Mouse (Mus musculus): ENCODE data around the gene Ak1. TPM values are rescaled to one million over a fixed set of nuclear protein-coding genes. Genes with fewer than 3 reads are reported as not detected.
A peak's percentile ranks its signal among the peaks of the same experiment; 100 is the strongest.

The Ak1 gene
- polyA plus RNA-seq, 1 experiment from 2014 or later: 1.3 TPM

DNA sequence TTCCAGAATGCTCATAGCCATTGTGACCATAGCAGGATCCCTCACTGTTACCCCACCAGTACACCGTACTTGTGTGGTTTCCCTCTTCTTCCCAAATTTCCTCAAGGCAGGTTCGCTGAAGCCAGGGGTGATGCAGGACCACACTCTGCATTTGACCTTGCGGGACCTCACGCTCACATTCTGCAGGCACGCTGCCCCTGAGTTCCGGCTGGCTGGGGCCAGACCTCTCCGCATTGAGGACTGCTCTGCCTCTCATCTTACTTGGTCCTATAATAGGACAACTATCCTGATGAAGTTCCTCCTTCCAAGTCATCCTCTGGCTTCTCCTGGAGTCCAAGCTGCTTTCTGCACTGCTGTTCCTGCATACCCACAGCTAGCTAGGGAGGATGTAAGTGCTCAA is 15.1 kb downstream of the Ak1 start:
- Histone ChIP-seq H3K9ac (replicated peaks) (no peak overlapping the region), H3K4me3 (ENCODE audit: low read depth, low read length) (no peak overlapping the region), H3K36me3 (replicated peaks; ENCODE audit: insufficient read depth, low read length) (no peaks in the 10 kb centered on the region), H3K4me1 (ENCODE audit: insufficient read depth) (peaks cover 5% of the 10 kb centered on the region; the same call in 1 of the 2 replicates), H3K9me3 (ENCODE audit: low read length) (no peaks in the 10 kb centered on the region), H3K4me2 (ENCODE audit: low read depth, low read length) (no peak overlapping the region), H3K27me3 (ENCODE audit: insufficient read depth, low read length) (no peaks in the 10 kb centered on the region), H3K27ac (ENCODE audit: low read depth) (0 out of 2 replicates have a peak overlapping the region, but pooled peaks have one; percentile 75)
- ATAC-seq (no peak), DNase-seq (no peak)
- TF ChIP-seq CTCF (IDR thresholded peaks at IDR 0.05; ENCODE audit: low read depth) (no peak), EP300 (IDR thresholded peaks at IDR 0.05; ENCODE audit: low read depth) (no peak)
- WGBS (ENCODE audit: insufficient replicate concordance): 81% methylated on average over 7 of the region's 7 CpGs

DNA sequence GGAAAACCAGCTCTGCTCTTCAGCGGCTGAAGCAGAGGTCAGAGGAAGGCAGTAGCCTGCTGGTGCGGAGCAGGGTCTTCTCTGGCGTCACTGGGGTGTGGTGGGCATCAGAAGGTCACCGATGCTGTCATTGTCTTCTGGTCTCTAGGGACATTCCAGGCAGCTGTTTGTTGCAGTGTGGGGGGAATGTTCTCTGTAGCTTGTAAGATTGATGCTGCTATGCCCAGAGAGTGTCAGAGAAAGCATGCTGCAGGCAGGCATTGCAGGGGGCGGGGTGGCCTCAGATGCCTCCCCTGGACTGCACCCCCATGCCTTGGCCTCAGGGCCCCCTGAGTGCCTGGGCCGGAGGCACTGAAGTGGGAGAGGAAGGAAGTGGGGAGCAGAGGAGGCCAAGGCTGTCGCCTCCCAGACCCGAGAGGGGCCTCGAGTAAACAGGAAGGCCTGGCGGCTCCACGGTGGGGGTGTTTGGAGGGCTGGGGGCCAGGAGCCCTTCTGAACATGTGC is 16.3 kb downstream of the Ak1 start:
- no peak overlapping the region for H3K4me3 ChIP-seq (ENCODE audit: low read depth, low read length)
- H3K4me1 ChIP-seq (ENCODE audit: insufficient read depth): peaks cover 7% of the 10 kb centered on the region; the same call in 1 of the 2 replicates
- TF ChIP-seq EP300 (IDR thresholded peaks at IDR 0.05; ENCODE audit: low read depth): peak; percentile 49; the same call in 1 of the 2 replicates
- TF ChIP-seq CTCF (IDR thresholded peaks at IDR 0.05; ENCODE audit: low read depth): no peak
- H3K27me3 ChIP-seq (ENCODE audit: insufficient read depth, low read length): no peaks in the 10 kb centered on the region
- 0 out of 2 replicates have a peak overlapping the region, but pooled peaks have one; percentile 4 for H3K9ac ChIP-seq (replicated peaks)
- DNase-seq (peak; percentile 67), ATAC-seq (peak; percentile 85)
- no peaks in the 10 kb centered on the region for H3K36me3 ChIP-seq (replicated peaks; ENCODE audit: insufficient read depth, low read length)
- no peak overlapping the region for H3K4me2 ChIP-seq (ENCODE audit: low read depth, low read length)
- WGBS (ENCODE audit: insufficient replicate concordance): 30% methylated on average over 11 of the region's 11 CpGs
- H3K27ac ChIP-seq (ENCODE audit: low read depth): peak overlapping the region; percentile 75
- H3K9me3 ChIP-seq (ENCODE audit: low read length): no peaks in the 10 kb centered on the region

DNA sequence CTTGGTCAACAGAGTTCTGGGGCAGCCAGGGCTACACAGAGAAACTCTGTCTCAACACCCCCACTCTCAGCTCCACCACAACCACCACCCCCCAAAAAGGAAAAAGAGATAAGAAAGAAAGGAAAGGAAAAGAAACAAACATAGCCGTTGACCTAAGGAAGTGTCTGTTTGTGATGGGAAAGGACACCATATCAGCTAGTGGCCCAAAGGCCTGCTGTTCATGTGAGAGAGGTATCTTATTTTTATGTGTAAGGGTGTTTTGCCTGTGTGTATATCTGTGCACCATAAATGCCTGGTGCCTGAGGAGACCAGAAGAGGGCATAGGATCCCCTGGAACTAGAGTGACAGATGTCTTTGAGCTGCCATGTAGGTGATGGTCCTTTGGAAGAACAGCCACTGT is 18.1 kb downstream of the Ak1 start:
- Histone ChIP-seq H3K9me3 (ENCODE audit: low read length) (no peaks in the 10 kb centered on the region), H3K4me2 (ENCODE audit: low read depth, low read length) (no peak overlapping the region), H3K27me3 (ENCODE audit: insufficient read depth, low read length) (no peaks in the 10 kb centered on the region), H3K4me3 (ENCODE audit: low read depth, low read length) (no peak overlapping the region), H3K9ac (replicated peaks) (no peak overlapping the region), H3K27ac (ENCODE audit: low read depth) (0 out of 2 replicates have a peak overlapping the region, but pooled peaks have one; percentile 6), H3K36me3 (replicated peaks; ENCODE audit: insufficient read depth, low read length) (no peaks in the 10 kb centered on the region), H3K4me1 (ENCODE audit: insufficient read depth) (peaks cover 8% of the 10 kb centered on the region)
- ATAC-seq (no peak), DNase-seq (no peak)
- TF ChIP-seq EP300 (IDR thresholded peaks at IDR 0.05; ENCODE audit: low read depth): no peak
- TF ChIP-seq CTCF (IDR thresholded peaks at IDR 0.05; ENCODE audit: low read depth): peak; percentile 22; the same call in 1 of the 2 replicates
- 24% methylated on average over 1 of the region's 1 CpGs for whole genome bisulfite sequencing (ENCODE audit: insufficient replicate concordance)

DNA sequence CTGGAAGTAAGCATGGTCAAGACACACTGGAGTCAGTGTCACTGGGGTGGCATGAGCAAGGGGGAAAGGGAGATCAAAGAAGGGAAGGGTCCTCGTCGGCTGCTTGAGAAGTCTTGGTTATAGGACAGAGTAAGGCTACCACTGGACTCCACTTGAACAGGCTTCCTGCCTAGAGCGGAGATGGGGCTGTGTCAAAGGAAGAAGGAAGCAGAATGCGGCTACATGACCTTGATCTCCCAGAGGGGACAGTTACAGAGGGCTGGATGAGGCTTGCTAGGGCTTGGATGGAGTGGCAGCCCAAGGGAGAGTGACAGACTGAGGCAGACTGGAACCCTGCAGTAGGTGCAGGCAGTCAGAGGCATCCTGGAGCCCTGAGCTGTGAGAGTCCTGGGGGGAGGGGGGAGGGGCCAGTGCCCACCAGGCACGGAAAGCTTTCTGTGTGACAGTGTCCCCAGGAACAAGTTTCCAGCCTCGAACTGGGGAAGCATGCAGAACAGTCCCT is 19.0 kb downstream of the Ak1 start:
- H3K4me1 ChIP-seq (ENCODE audit: insufficient read depth): peaks cover 17% of the 10 kb centered on the region
- H3K36me3 ChIP-seq (replicated peaks; ENCODE audit: insufficient read depth, low read length): no peaks in the 10 kb centered on the region
- ATAC-seq (no peak), DNase-seq (no peak)
- no peaks in the 10 kb centered on the region for H3K27me3 ChIP-seq (ENCODE audit: insufficient read depth, low read length)
- no peaks in the 10 kb centered on the region for H3K9me3 ChIP-seq (ENCODE audit: low read length)
- 46% methylated on average over 6 of the region's 6 CpGs for WGBS (ENCODE audit: insufficient replicate concordance)
- H3K27ac ChIP-seq (ENCODE audit: low read depth): no peak overlapping the region
- no peak overlapping the region for H3K4me3 ChIP-seq (ENCODE audit: low read depth, low read length)
- TF ChIP-seq EP300 (IDR thresholded peaks at IDR 0.05; ENCODE audit: low read depth): no peak
- TF ChIP-seq CTCF (IDR thresholded peaks at IDR 0.05; ENCODE audit: low read depth): no peak
- no peak overlapping the region for H3K4me2 ChIP-seq (ENCODE audit: low read depth, low read length)
- no peak overlapping the region for H3K9ac ChIP-seq (replicated peaks)

DNA sequence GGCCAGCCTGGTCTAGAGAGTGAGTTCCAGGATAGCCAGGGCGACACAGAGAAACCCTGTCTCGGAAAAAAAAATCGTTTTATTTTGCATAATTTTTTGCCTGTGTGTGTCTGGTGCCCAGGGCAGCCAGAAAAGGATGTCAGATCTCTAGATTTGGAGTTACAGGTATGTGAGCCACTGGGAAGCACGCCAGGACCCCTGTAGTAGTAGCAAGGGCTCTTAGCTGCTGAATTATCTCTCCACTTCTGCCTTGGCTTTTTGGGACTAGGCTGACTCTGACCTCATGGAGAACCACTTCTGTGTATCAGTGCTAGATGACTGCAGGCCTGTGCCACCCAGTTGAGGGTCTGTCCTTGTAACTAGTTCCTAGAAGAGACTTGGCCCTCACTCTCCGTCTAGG is 20.3 kb downstream of the Ak1 start:
- H3K4me1 ChIP-seq (ENCODE audit: insufficient read depth): peaks cover 23% of the 10 kb centered on the region
- no peak for DNase-seq
- H3K4me3 ChIP-seq (ENCODE audit: low read depth, low read length): no peak overlapping the region
- H3K4me2 ChIP-seq (ENCODE audit: low read depth, low read length): no peak overlapping the region
- ATAC-seq: no peak
- no peaks in the 10 kb centered on the region for H3K36me3 ChIP-seq (replicated peaks; ENCODE audit: insufficient read depth, low read length)
- 74% methylated on average over 5 of the region's 5 CpGs for WGBS (ENCODE audit: insufficient replicate concordance)
- no peaks in the 10 kb centered on the region for H3K9me3 ChIP-seq (ENCODE audit: low read length)
- H3K27me3 ChIP-seq (ENCODE audit: insufficient read depth, low read length): no peaks in the 10 kb centered on the region
- H3K27ac ChIP-seq (ENCODE audit: low read depth): no peak overlapping the region
- H3K9ac ChIP-seq (replicated peaks): no peak overlapping the region
- no peak for TF ChIP-seq EP300 (IDR thresholded peaks at IDR 0.05; ENCODE audit: low read depth)
- no peak for TF ChIP-seq CTCF (IDR thresholded peaks at IDR 0.05; ENCODE audit: low read depth)

DNA sequence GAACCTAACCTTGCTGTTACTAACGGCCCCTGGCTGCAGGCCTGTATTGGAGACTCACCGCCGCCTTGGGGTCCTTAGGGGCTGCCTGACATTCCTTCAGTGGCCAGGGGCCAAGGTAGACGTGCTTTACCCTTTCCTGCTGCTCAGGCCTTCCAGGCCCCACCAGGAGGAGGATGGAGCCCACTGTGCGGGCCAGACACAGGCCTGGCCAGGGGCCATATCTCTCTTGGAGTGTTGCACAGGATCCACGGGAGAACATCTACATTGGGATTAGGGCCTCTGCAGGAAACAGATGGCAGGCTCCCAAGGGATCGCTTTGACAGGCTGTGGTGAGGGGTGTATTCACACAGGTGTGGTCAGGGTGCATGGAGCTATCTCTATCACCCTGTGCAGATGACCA is 21.3 kb downstream of the Ak1 start:
- Histone ChIP-seq H3K27me3 (ENCODE audit: insufficient read depth, low read length) (no peaks in the 10 kb centered on the region), H3K27ac (ENCODE audit: low read depth) (no peak overlapping the region), H3K9me3 (ENCODE audit: low read length) (no peaks in the 10 kb centered on the region), H3K4me3 (ENCODE audit: low read depth, low read length) (no peak overlapping the region), H3K36me3 (replicated peaks; ENCODE audit: insufficient read depth, low read length) (no peaks in the 10 kb centered on the region), H3K4me1 (ENCODE audit: insufficient read depth) (peaks cover 27% of the 10 kb centered on the region), H3K4me2 (ENCODE audit: low read depth, low read length) (no peak overlapping the region), H3K9ac (replicated peaks) (no peak overlapping the region)
- 72% methylated on average over 7 of the region's 7 CpGs for WGBS (ENCODE audit: insufficient replicate concordance)
- DNase-seq (no peak), ATAC-seq (no peak)
- TF ChIP-seq EP300 (IDR thresholded peaks at IDR 0.05; ENCODE audit: low read depth): no peak
- TF ChIP-seq CTCF (IDR thresholded peaks at IDR 0.05; ENCODE audit: low read depth): no peak
